Mouse (Mus musculus) duodenum, adult 2 months (tissue): ENCODE results near the gene Upf3b. TPM values are rescaled to one million over a fixed set of nuclear protein-coding genes. Genes with fewer than 3 reads are reported as not detected.

Source experiments
- polyA plus RNA-seq: library from polyadenylated mRNA; depleted of rRNA; stranded (reverse); fragments of >200 nt; gene quantifications from 2 replicates; pipeline ENCODE4 v1.2.3, GENCODE M21; 2012; ENCODE audit warnings: low replicate concordance; rRNA removed

Upf3b gene
- polyA plus RNA-seq = 0.21 and 0.32 TPM in 2 replicates

GRCm38 (mm10) chrX:37110193-37110880 is at the start of gene Upf3b:
TSS of gene Upf3b (minus strand) at chrX:37110322.

GRCm38 (mm10) chrX:37126671-37127358 is 16.7 kb upstream of the Upf3b start, which contains the start of gene Nkap:
TSS of gene Nkap (plus strand) at chrX:37126795.

GRCm38 (mm10) chrX:37084927-37085660 is 25.0 kb downstream of the Upf3b start, which contains the start of gene Rpl39:
TSS of gene Rpl39 (minus strand) at chrX:37085402.

GRCm38 (mm10) chrX:37048066-37048889 is 61.8 kb downstream of the Upf3b start, which contains the start of gene Sowahd:
TSS of gene Sowahd (plus strand) at chrX:37048845.

Other genes starting within 250 kb of the Upf3b start
- 24.0 and 43.6 TPM in 2 replicates for gene Ube2a, start 236.4 kb downstream of the Upf3b start, polyA plus RNA-seq
- 3.5 and 4.5 TPM in 2 replicates for gene C330007P06Rik, start 236.2 kb downstream of the Upf3b start, polyA plus RNA-seq
- 0.04 and 0.07 TPM in 2 replicates for gene Nkrf, start 207.4 kb downstream of the Upf3b start, polyA plus RNA-seq
- gene Sept6, start 118.5 kb downstream of the Upf3b start, polyA plus RNA-seq = 0.91 and 2.8 TPM in 2 replicates
- 0.36 TPM in 1 of 2 replicates, not detected in the other for gene Sowahd, start 61.5 kb downstream of the Upf3b start, polyA plus RNA-seq
- 4.4 and 5.6 TPM in 2 replicates for gene Rpl39, start 24.9 kb downstream of the Upf3b start, polyA plus RNA-seq
- 0.83 and 1.0 TPM in 2 replicates for gene Nkap, start 16.5 kb upstream of the Upf3b start, polyA plus RNA-seq
- 0.06 TPM in 1 of 2 replicates, not detected in the other for gene Akap14, start 58.5 kb upstream of the Upf3b start, polyA plus RNA-seq
- gene Ndufa1, start 80.8 kb upstream of the Upf3b start, polyA plus RNA-seq = 71.2 and 175 TPM in 2 replicates
- 0.85 and 1.2 TPM in 2 replicates for gene Rnf113a1, start 80.9 kb upstream of the Upf3b start, polyA plus RNA-seq
- gene Gm9, start 100.7 kb upstream of the Upf3b start, polyA plus RNA-seq = not detected in 2 replicates
- not detected in 2 replicates for gene Rhox1, start 111.9 kb upstream of the Upf3b start, polyA plus RNA-seq
- not detected in 2 replicates for gene Rhox2a, start 134.7 kb upstream of the Upf3b start, polyA plus RNA-seq
- gene Rhox3a, start 139.6 kb upstream of the Upf3b start, polyA plus RNA-seq = not detected in 2 replicates
- not detected in 2 replicates for gene Rhox4a, start 155.0 kb upstream of the Upf3b start, polyA plus RNA-seq